Mouse (Mus musculus): ENCODE measurements around the gene Lipc. TPM values are rescaled to one million over a fixed set of nuclear protein-coding genes. Genes with fewer than 3 reads are reported as not detected.

Gene Lipc
- polyA plus RNA-seq (2014; fragmentation: Nextera tagmentation; extraction: Ambion mirVana) = 0.11 TPM in 1 of 2 replicates, not detected in the other

- Histone ChIP-seq H3K9me3 (ENCODE audit: control insufficient read depth, low read length) (no peaks in the 10 kb centered on the region), H3K4me2 (ENCODE audit: low read depth, severe bottlenecking) (no peak within 1 kb of the TSS), H3K36me3 (ENCODE audit: control insufficient read depth, insufficient read depth, low read length) (no peaks in the 10 kb centered on the region), H3K27me3 (ENCODE audit: control insufficient read depth, insufficient read depth, low read length) (no peaks in the 10 kb centered on the region), H3K27ac (replicated peaks; ENCODE audit: low read depth, low read length) (no peak within 1 kb of the TSS), H3K4me3 (ENCODE audit: low read depth, low read length) (no peak within 1 kb of the TSS), H3K4me1 (ENCODE audit: control insufficient read depth, insufficient read depth, low read length) (no peaks in the 10 kb centered on the region), H3K9ac (ENCODE audit: low read length) (no peak within 1 kb of the TSS)
- 95% methylated on average over 4 of the region's 4 CpGs for WGBS
- DNase-seq (ENCODE audit: low spot score) (no peak), ATAC-seq (ENCODE audit: insufficient number of reproducible peaks, low FRiP score, low TSS enrichment, low read depth) (no peak)
Observed at GRCm38 (mm10) chr9:70952126-70952525, at the start of gene Lipc. Gene Lipc, minus strand, starts transcription at chr9:70952226.

- H3K27ac ChIP-seq (replicated peaks; ENCODE audit: low read depth, low read length) = no peak overlapping the region
- WGBS = 88% methylated on average over 4 of the region's 4 CpGs
- no peak overlapping the region for H3K4me2 ChIP-seq (ENCODE audit: low read depth, severe bottlenecking)
Observed at GRCm38 (mm10) chr9:70999161-70999560, 47.1 kb upstream of the Lipc start.

DNA sequence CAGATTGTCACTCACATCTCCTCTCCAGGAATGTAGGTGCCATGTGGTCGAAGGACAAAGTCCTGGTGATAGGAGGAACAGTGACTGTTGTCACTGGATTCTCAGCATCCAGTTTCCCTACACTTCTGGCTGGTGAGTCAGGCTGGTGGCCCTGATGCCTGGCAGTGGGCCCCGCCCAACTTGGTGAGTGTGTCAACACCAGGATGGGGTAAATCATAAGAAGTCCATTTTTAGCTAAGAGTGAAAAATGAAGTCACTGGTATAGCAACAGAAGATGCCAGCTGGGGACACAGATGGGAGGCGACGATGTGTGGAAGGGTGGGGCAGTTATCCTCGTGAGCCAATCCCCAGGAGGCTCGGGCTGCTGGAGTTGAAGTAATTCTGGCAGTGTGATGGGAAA is 46.7 kb upstream of the Lipc start:
- DNase-seq (ENCODE audit: low spot score) = no peak

More at GRCm38 (mm10) chr9:70999161-70999560, 47.1 kb upstream of the Lipc start:
- H3K36me3 ChIP-seq (ENCODE audit: control insufficient read depth, insufficient read depth, low read length) = no peaks in the 10 kb centered on the region
- H3K9ac ChIP-seq (ENCODE audit: low read length) = no peak overlapping the region
- ATAC-seq (ENCODE audit: insufficient number of reproducible peaks, low FRiP score, low TSS enrichment, low read depth) (no peak), DNase-seq (ENCODE audit: low spot score) (no peak)
- H3K4me3 ChIP-seq (ENCODE audit: low read depth, low read length) = no peak overlapping the region
- no peaks in the 10 kb centered on the region for H3K9me3 ChIP-seq (ENCODE audit: control insufficient read depth, low read length)
- no peaks in the 10 kb centered on the region for H3K4me1 ChIP-seq (ENCODE audit: control insufficient read depth, insufficient read depth, low read length)
- H3K27me3 ChIP-seq (ENCODE audit: control insufficient read depth, insufficient read depth, low read length) = no peaks in the 10 kb centered on the region

GRCm38 (mm10) chr9:70993326-70993725 is 41.3 kb upstream of the Lipc start:
- Histone ChIP-seq H3K9me3 (ENCODE audit: control insufficient read depth, low read length) (no peaks in the 10 kb centered on the region), H3K4me2 (ENCODE audit: low read depth, severe bottlenecking) (no peak overlapping the region), H3K4me1 (ENCODE audit: control insufficient read depth, insufficient read depth, low read length) (no peaks in the 10 kb centered on the region), H3K27me3 (ENCODE audit: control insufficient read depth, insufficient read depth, low read length) (no peaks in the 10 kb centered on the region), H3K27ac (replicated peaks; ENCODE audit: low read depth, low read length) (no peak overlapping the region), H3K36me3 (ENCODE audit: control insufficient read depth, insufficient read depth, low read length) (no peaks in the 10 kb centered on the region), H3K9ac (ENCODE audit: low read length) (no peak overlapping the region), H3K4me3 (ENCODE audit: low read depth, low read length) (no peak overlapping the region)
- 81% methylated on average over 6 of the region's 6 CpGs for WGBS
- no peak for DNase-seq (ENCODE audit: low spot score)
- ATAC-seq (ENCODE audit: insufficient number of reproducible peaks, low FRiP score, low TSS enrichment, low read depth) = no peak

More for the DNA sequence above, 46.7 kb upstream of the Lipc start:
- Histone ChIP-seq H3K4me1 (ENCODE audit: control insufficient read depth, insufficient read depth, low read length) (no peaks in the 10 kb centered on the region), H3K27ac (replicated peaks; ENCODE audit: low read depth, low read length) (no peak overlapping the region), H3K36me3 (ENCODE audit: control insufficient read depth, insufficient read depth, low read length) (no peaks in the 10 kb centered on the region), H3K9ac (ENCODE audit: low read length) (no peak overlapping the region), H3K27me3 (ENCODE audit: control insufficient read depth, insufficient read depth, low read length) (no peaks in the 10 kb centered on the region), H3K4me2 (ENCODE audit: low read depth, severe bottlenecking) (no peak overlapping the region), H3K4me3 (ENCODE audit: low read depth, low read length) (no peak overlapping the region), H3K9me3 (ENCODE audit: control insufficient read depth, low read length) (no peaks in the 10 kb centered on the region)
- no peak for ATAC-seq (ENCODE audit: insufficient number of reproducible peaks, low FRiP score, low TSS enrichment, low read depth)
- 72% methylated on average over 6 of the region's 6 CpGs for WGBS

DNA sequence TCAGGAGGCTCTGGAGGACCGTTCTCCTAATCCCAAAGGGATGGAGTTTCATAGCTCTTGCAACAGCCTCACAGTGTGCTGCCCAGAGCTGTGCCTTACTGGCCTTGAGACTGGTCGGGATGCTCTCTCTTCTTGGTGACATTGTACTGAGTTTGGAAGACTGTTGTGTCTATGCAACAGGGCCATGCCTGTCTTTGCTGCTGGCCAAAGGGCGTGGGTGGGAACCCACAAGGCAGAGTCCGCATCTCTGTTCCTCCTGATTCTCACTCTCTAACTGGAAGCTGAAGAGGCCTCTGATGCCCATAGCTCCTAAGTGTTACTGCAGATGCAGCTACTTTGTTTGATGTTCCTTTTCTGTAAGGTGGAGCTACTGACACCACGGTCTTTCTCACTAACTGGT is 39.4 kb upstream of the Lipc start:
- no peaks in the 10 kb centered on the region for H3K9me3 ChIP-seq (ENCODE audit: control insufficient read depth, low read length)
- no peaks in the 10 kb centered on the region for H3K4me1 ChIP-seq (ENCODE audit: control insufficient read depth, insufficient read depth, low read length)
- WGBS = 85% methylated on average over 5 of the region's 5 CpGs
- no peak for DNase-seq (ENCODE audit: low spot score)
- no peak overlapping the region for H3K9ac ChIP-seq (ENCODE audit: low read length)
- H3K36me3 ChIP-seq (ENCODE audit: control insufficient read depth, insufficient read depth, low read length) = no peaks in the 10 kb centered on the region
- H3K27ac ChIP-seq (replicated peaks; ENCODE audit: low read depth, low read length) = no peak overlapping the region
- ATAC-seq (ENCODE audit: insufficient number of reproducible peaks, low FRiP score, low TSS enrichment, low read depth) = no peak
- H3K4me2 ChIP-seq (ENCODE audit: low read depth, severe bottlenecking) = no peak overlapping the region
- H3K27me3 ChIP-seq (ENCODE audit: control insufficient read depth, insufficient read depth, low read length) = no peaks in the 10 kb centered on the region
- H3K4me3 ChIP-seq (ENCODE audit: low read depth, low read length) = no peak overlapping the region

DNA sequence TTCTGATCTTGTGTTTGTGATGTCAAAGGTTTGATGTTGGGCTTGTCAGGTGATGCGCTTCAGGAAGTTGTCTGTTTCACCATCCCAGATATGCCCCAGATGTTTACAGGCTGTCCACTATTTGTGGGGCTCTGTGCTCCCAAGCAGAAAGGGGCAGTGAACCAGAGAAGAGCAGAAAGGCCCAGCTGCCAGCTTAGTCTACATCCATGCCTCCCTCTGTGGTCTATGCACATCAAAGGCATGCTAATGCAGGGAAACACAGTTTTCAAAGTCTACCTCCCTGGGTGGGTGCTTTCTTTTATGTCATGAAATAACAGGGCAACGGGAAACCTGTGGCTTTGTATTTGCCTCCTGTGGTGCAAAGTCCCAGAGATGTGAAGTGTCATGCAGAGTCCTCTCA is 35.2 kb upstream of the Lipc start:
- Histone ChIP-seq H3K9ac (ENCODE audit: low read length) (no peak overlapping the region), H3K4me1 (ENCODE audit: control insufficient read depth, insufficient read depth, low read length) (no peaks in the 10 kb centered on the region), H3K36me3 (ENCODE audit: control insufficient read depth, insufficient read depth, low read length) (no peaks in the 10 kb centered on the region), H3K27me3 (ENCODE audit: control insufficient read depth, insufficient read depth, low read length) (no peaks in the 10 kb centered on the region), H3K4me2 (ENCODE audit: low read depth, severe bottlenecking) (no peak overlapping the region), H3K9me3 (ENCODE audit: control insufficient read depth, low read length) (no peaks in the 10 kb centered on the region), H3K4me3 (ENCODE audit: low read depth, low read length) (no peak overlapping the region), H3K27ac (replicated peaks; ENCODE audit: low read depth, low read length) (no peak overlapping the region)
- DNase-seq (ENCODE audit: low spot score) (no peak), ATAC-seq (ENCODE audit: insufficient number of reproducible peaks, low FRiP score, low TSS enrichment, low read depth) (no peak)
- WGBS = 43% methylated on average over 2 of the region's 2 CpGs

DNA sequence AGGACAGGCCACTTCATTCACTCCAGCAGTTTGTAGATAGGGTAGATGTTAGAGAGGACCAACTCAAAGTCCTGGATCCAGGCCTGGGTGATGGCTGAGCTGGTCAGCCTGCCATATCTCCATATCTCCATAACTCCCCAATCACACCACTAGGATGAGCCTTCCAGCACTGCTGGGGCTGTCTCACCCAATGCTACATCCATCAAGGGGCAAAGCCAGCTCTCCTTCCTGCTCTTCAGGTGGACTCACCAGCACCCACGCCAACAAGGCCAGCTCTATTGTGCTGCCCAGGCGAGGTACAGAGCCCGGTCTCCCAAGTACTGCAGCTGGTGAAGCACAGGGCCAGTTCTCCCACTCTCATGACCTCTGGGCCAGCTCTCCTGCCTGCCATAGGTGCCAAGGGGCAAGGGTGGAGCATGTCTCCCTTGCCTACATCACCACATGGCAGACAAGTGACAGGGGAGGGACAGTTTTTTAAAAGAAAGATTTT is 31.0 kb upstream of the Lipc start:
- H3K36me3 ChIP-seq (ENCODE audit: control insufficient read depth, insufficient read depth, low read length) = no peaks in the 10 kb centered on the region
- no peaks in the 10 kb centered on the region for H3K27me3 ChIP-seq (ENCODE audit: control insufficient read depth, insufficient read depth, low read length)
- H3K4me1 ChIP-seq (ENCODE audit: control insufficient read depth, insufficient read depth, low read length) = no peaks in the 10 kb centered on the region
- H3K4me2 ChIP-seq (ENCODE audit: low read depth, severe bottlenecking) = no peak overlapping the region
- no peak overlapping the region for H3K9ac ChIP-seq (ENCODE audit: low read length)
- H3K9me3 ChIP-seq (ENCODE audit: control insufficient read depth, low read length) = no peaks in the 10 kb centered on the region
- DNase-seq (ENCODE audit: low spot score) = no peak
- no peak for ATAC-seq (ENCODE audit: insufficient number of reproducible peaks, low FRiP score, low TSS enrichment, low read depth)
- no peak overlapping the region for H3K27ac ChIP-seq (replicated peaks; ENCODE audit: low read depth, low read length)
- 85% methylated on average over 3 of the region's 3 CpGs for WGBS
- no peak overlapping the region for H3K4me3 ChIP-seq (ENCODE audit: low read depth, low read length)

GRCm38 (mm10) chr9:70981721-70982120 is 29.7 kb upstream of the Lipc start:
- Histone ChIP-seq H3K4me2 (ENCODE audit: low read depth, severe bottlenecking) (no peak overlapping the region), H3K36me3 (ENCODE audit: control insufficient read depth, insufficient read depth, low read length) (no peaks in the 10 kb centered on the region), H3K4me3 (ENCODE audit: low read depth, low read length) (no peak overlapping the region), H3K9ac (ENCODE audit: low read length) (no peak overlapping the region), H3K27me3 (ENCODE audit: control insufficient read depth, insufficient read depth, low read length) (no peaks in the 10 kb centered on the region), H3K27ac (replicated peaks; ENCODE audit: low read depth, low read length) (no peak overlapping the region), H3K4me1 (ENCODE audit: control insufficient read depth, insufficient read depth, low read length) (no peaks in the 10 kb centered on the region), H3K9me3 (ENCODE audit: control insufficient read depth, low read length) (no peaks in the 10 kb centered on the region)
- ATAC-seq (ENCODE audit: insufficient number of reproducible peaks, low FRiP score, low TSS enrichment, low read depth) (no peak), DNase-seq (ENCODE audit: low spot score) (no peak)
- 100% methylated on average over 1 of the region's 1 CpGs for WGBS

GRCm38 (mm10) chr9:70979641-70980040 is 27.6 kb upstream of the Lipc start:
- DNase-seq (ENCODE audit: low spot score) = no peak
- 90% methylated on average over 2 of the region's 2 CpGs for WGBS
- Histone ChIP-seq H3K4me1 (ENCODE audit: control insufficient read depth, insufficient read depth, low read length) (no peaks in the 10 kb centered on the region), H3K36me3 (ENCODE audit: control insufficient read depth, insufficient read depth, low read length) (no peaks in the 10 kb centered on the region), H3K27ac (replicated peaks; ENCODE audit: low read depth, low read length) (no peak overlapping the region), H3K27me3 (ENCODE audit: control insufficient read depth, insufficient read depth, low read length) (no peaks in the 10 kb centered on the region), H3K4me2 (ENCODE audit: low read depth, severe bottlenecking) (no peak overlapping the region), H3K9me3 (ENCODE audit: control insufficient read depth, low read length) (no peaks in the 10 kb centered on the region), H3K4me3 (ENCODE audit: low read depth, low read length) (no peak overlapping the region), H3K9ac (ENCODE audit: low read length) (no peak overlapping the region)
- no peak for ATAC-seq (ENCODE audit: insufficient number of reproducible peaks, low FRiP score, low TSS enrichment, low read depth)

Measured in limb, embryonic 11.5 days (tissue).